Mouse (Mus musculus): ENCODE measurements around the gene Gm20431. TPM values are rescaled to one million over a fixed set of nuclear protein-coding genes. Genes with fewer than 3 reads are reported as not detected.

Gm20431 gene
- polyA plus RNA-seq, 1 experiment = 15.3 TPM

DNA sequence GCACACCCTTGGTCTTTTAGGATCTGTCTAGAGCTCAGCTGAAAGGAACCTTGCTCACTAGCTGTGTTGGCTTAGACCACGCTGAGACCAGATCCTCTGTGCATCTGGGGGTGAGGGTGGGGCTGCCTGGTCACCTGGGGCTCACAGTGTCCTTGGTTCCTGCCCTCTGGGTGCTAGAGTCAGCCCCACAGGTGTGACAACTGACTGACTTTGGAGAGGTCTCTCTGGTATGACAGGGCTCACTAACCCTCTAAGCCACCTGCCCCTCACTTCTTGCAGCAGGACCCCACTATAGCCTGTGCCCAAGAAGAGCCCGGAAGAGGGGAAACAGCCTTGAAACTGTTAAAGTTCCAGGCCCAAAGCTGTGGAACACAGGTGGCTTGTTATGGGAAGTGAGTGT lies 58.9 kb downstream of the Gm20431 start:
- no peaks in the 10 kb centered on the region for H3K27me3 ChIP-seq (ENCODE audit: control insufficient read depth, insufficient read depth, low read length)
- TF ChIP-seq POLR2A (IDR thresholded peaks at IDR 0.05; ENCODE audit: control insufficient read depth, extremely low read depth, insufficient read depth, low read length, poor library complexity) = no peak
- no peaks in the 10 kb centered on the region for H3K36me3 ChIP-seq (ENCODE audit: control insufficient read depth, insufficient read depth, low read length)
- 86% methylated on average over 2 of the region's 2 CpGs for WGBS
- H3K4me3 ChIP-seq (ENCODE audit: control insufficient read depth, insufficient read depth, low read length) = no peak overlapping the region
- H3K27ac ChIP-seq (ENCODE audit: control insufficient read depth, insufficient read depth, low read length) = no peak overlapping the region
- DNase-seq = no peak
- H3K4me1 ChIP-seq (replicated peaks; ENCODE audit: control insufficient read depth, insufficient read depth, low read length) = no peaks in the 10 kb centered on the region

DNA sequence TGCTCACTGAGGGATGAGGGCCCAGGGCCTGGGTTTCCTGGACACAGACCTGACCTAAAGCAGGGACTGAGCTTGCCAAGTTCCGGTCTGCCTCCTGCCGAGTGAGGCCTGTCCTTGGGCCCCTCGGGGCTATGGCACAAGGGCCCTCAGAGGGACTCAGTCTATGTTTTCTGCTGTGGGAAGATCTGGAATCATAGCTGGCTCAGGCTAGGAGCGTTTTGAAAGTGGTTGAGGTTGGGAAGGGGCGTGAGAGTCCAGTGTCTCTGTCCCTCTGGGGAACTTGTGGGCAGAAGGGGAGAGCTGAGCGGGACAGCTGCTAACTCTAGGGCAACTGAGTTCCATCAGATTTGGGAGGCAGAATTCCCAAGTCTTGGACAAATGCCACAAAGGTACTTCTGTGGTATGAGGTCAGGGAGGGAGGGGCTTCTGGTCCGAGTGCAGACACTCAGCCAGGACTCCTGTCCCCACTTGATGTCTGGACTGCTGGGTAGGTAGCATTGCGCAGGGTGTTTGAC lies 60.8 kb downstream of the Gm20431 start:
- Histone ChIP-seq H3K27ac (ENCODE audit: control insufficient read depth, insufficient read depth, low read length) (no peak overlapping the region), H3K27me3 (ENCODE audit: control insufficient read depth, insufficient read depth, low read length) (no peaks in the 10 kb centered on the region)
- WGBS = 91% methylated on average over 8 of the region's 8 CpGs

DNA sequence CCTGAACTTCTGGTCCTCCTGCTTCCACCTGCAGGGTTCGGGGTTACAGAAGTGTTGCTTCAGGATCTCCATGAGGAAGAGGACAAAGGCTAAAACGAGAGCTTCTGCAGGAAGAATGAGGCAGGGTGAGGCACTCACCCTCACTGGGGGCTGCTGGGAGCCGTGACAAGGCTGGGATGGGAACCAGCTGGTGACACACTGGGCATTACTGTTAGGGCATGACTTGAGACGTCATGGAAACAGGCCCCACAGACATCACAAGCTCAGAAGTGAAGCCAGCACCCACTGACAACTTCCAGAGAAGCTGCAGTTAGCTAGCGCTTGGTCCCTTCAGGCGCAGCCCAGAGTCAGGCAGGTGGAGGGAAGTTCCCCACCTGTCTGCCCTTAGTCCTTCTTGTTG lies 61.4 kb downstream of the Gm20431 start:
- no peaks in the 10 kb centered on the region for H3K36me3 ChIP-seq (ENCODE audit: control insufficient read depth, insufficient read depth, low read length)
- no peak overlapping the region for H3K4me3 ChIP-seq (ENCODE audit: control insufficient read depth, insufficient read depth, low read length)
- no peak for DNase-seq
- WGBS = 89% methylated on average over 6 of the region's 6 CpGs
- TF ChIP-seq CTCF (IDR thresholded peaks at IDR 0.05; ENCODE audit: borderline replicate concordance, control insufficient read depth, extremely low read depth, insufficient read depth, low read length, poor library complexity) (no peak), POLR2A (IDR thresholded peaks at IDR 0.05; ENCODE audit: control insufficient read depth, extremely low read depth, insufficient read depth, low read length, poor library complexity) (no peak)
- H3K27ac ChIP-seq (ENCODE audit: control insufficient read depth, insufficient read depth, low read length) = no peak overlapping the region
- H3K4me1 ChIP-seq (replicated peaks; ENCODE audit: control insufficient read depth, insufficient read depth, low read length) = no peaks in the 10 kb centered on the region
- no peaks in the 10 kb centered on the region for H3K27me3 ChIP-seq (ENCODE audit: control insufficient read depth, insufficient read depth, low read length)

More for the DNA sequence above, 60.8 kb downstream of the Gm20431 start:
- Histone ChIP-seq H3K4me1 (replicated peaks; ENCODE audit: control insufficient read depth, insufficient read depth, low read length) (no peaks in the 10 kb centered on the region), H3K4me3 (ENCODE audit: control insufficient read depth, insufficient read depth, low read length) (no peak overlapping the region), H3K36me3 (ENCODE audit: control insufficient read depth, insufficient read depth, low read length) (no peaks in the 10 kb centered on the region)
- TF ChIP-seq CTCF (IDR thresholded peaks at IDR 0.05; ENCODE audit: borderline replicate concordance, control insufficient read depth, extremely low read depth, insufficient read depth, low read length, poor library complexity) (no peak), POLR2A (IDR thresholded peaks at IDR 0.05; ENCODE audit: control insufficient read depth, extremely low read depth, insufficient read depth, low read length, poor library complexity) (no peak)
- no peak for DNase-seq

GRCm38 (mm10) chr2:167599195-167599594 lies 62.1 kb downstream of the Gm20431 start:
- DNase-seq = no peak
- H3K27me3 ChIP-seq (ENCODE audit: control insufficient read depth, insufficient read depth, low read length) = no peaks in the 10 kb centered on the region
- no peak for TF ChIP-seq CTCF (IDR thresholded peaks at IDR 0.05; ENCODE audit: borderline replicate concordance, control insufficient read depth, extremely low read depth, insufficient read depth, low read length, poor library complexity)
- no peak for TF ChIP-seq POLR2A (IDR thresholded peaks at IDR 0.05; ENCODE audit: control insufficient read depth, extremely low read depth, insufficient read depth, low read length, poor library complexity)
- no peaks in the 10 kb centered on the region for H3K4me1 ChIP-seq (replicated peaks; ENCODE audit: control insufficient read depth, insufficient read depth, low read length)
- H3K27ac ChIP-seq (ENCODE audit: control insufficient read depth, insufficient read depth, low read length) = no peak overlapping the region
- no peaks in the 10 kb centered on the region for H3K36me3 ChIP-seq (ENCODE audit: control insufficient read depth, insufficient read depth, low read length)
- WGBS = 95% methylated on average over 5 of the region's 5 CpGs
- no peak overlapping the region for H3K4me3 ChIP-seq (ENCODE audit: control insufficient read depth, insufficient read depth, low read length)

DNA sequence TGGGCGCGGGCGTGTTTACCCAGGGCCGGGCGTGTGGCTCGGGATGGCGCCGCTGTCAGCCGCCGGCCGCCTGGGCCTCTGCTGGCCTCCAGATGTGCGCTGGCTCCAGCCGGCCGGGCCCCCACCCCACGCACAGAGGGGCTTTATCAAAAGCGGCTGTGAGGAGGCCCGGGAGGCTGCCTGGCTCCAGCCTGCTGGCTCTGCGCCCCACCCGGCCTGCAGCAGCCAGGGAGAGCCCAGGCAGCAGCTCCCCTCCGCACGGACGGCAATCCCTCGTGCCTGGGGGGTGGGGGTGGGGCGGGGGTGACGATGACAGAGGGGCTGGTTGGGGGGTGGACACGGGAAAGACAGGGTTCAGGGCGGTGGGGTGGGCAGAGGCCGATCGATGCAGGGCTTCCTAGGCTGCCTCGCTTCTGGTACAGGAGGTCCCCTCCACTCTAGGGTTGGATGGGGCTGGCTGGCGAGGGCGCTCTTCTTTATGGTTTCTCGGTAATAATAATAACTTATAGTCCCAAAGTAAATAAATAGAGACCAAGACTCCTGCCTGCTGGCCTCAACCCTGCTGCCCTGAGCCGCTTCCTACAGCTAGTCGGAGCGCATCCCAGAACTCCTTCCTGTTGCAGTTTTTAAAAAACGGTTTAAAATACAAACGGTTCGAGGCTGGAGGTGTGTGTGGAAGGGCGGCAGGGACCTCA lies 63.7 kb downstream of the Gm20431 start:
- no peaks in the 10 kb centered on the region for H3K27me3 ChIP-seq (ENCODE audit: control insufficient read depth, insufficient read depth, low read length)
- no peak for DNase-seq
- TF ChIP-seq POLR2A (IDR thresholded peaks at IDR 0.05; ENCODE audit: control insufficient read depth, extremely low read depth, insufficient read depth, low read length, poor library complexity) (no peak), CTCF (IDR thresholded peaks at IDR 0.05; ENCODE audit: borderline replicate concordance, control insufficient read depth, extremely low read depth, insufficient read depth, low read length, poor library complexity) (no peak)
- no peak overlapping the region for H3K27ac ChIP-seq (ENCODE audit: control insufficient read depth, insufficient read depth, low read length)
- H3K4me3 ChIP-seq (ENCODE audit: control insufficient read depth, insufficient read depth, low read length) = no peak overlapping the region
- 89% methylated on average over 40 of the region's 40 CpGs for WGBS
- H3K4me1 ChIP-seq (replicated peaks; ENCODE audit: control insufficient read depth, insufficient read depth, low read length) = no peaks in the 10 kb centered on the region
- H3K36me3 ChIP-seq (ENCODE audit: control insufficient read depth, insufficient read depth, low read length) = no peaks in the 10 kb centered on the region

GRCm38 (mm10) chr2:167596726-167597491 lies 64.4 kb downstream of the Gm20431 start:
- no peak for TF ChIP-seq POLR2A (IDR thresholded peaks at IDR 0.05; ENCODE audit: control insufficient read depth, extremely low read depth, insufficient read depth, low read length, poor library complexity)
- no peak for TF ChIP-seq CTCF (IDR thresholded peaks at IDR 0.05; ENCODE audit: borderline replicate concordance, control insufficient read depth, extremely low read depth, insufficient read depth, low read length, poor library complexity)
- no peaks in the 10 kb centered on the region for H3K27me3 ChIP-seq (ENCODE audit: control insufficient read depth, insufficient read depth, low read length)
- H3K27ac ChIP-seq (ENCODE audit: control insufficient read depth, insufficient read depth, low read length) = no peak overlapping the region
- H3K36me3 ChIP-seq (ENCODE audit: control insufficient read depth, insufficient read depth, low read length) = no peaks in the 10 kb centered on the region
- WGBS = 90% methylated on average over 27 of the region's 27 CpGs
- no peak for DNase-seq
- no peak overlapping the region for H3K4me3 ChIP-seq (ENCODE audit: control insufficient read depth, insufficient read depth, low read length)
- H3K4me1 ChIP-seq (replicated peaks; ENCODE audit: control insufficient read depth, insufficient read depth, low read length) = no peaks in the 10 kb centered on the region

Data from thymus, adult 2 months (tissue).